Mouse (Mus musculus): ENCODE measurements at regions not wholly inside any gene's neighbourhood (a gene's known extent, or its start where the extent isn't known, plus 50 kb on each side); places are given as distances from the start of the nearest gene placed in this dataset.

- no peak overlapping the region for H3K4me3 ChIP-seq (replicated peaks in 1 of 3; ENCODE audit: low read depth in 2 of 3, low read length in 2 of 3, poor library complexity in 1 of 3)
- dilution Hi-C loops (cut with MboI; ENCODE audit: extremely low pct_ligation_motif_present, extremely low pct_unique_long_range_greater_than_20kb, low sequenced_read_pairs) (no loop called here), in situ Hi-C loops (cut with MboI; ENCODE audit: low pct_ligation_motif_present, low pct_unique_long_range_greater_than_20kb, low sequenced_read_pairs) (no loop called here)
- H3K79me2 ChIP-seq (replicated peaks; ENCODE audit: control insufficient read depth, extremely low read depth, insufficient read depth, poor library complexity, severe bottlenecking), result no peaks in the 10 kb centered on the region
- no peaks in the 10 kb centered on the region for H3K27me3 ChIP-seq (replicated peaks)
- H3K36me3 ChIP-seq (replicated peaks in 1 of 2; ENCODE audit: control insufficient read depth in 1 of 2, insufficient read depth in 1 of 2, low read length in 1 of 2), result no peaks in the 10 kb centered on the region
- H3K4me1 ChIP-seq (ENCODE audit: control insufficient read depth in 1 of 2, insufficient read depth in 2 of 2), result peaks cover 0 to 3% of the 10 kb centered on the region in 2 experiments; a peak in 1 of 4 replicates
- no peak overlapping the region for H3K27ac ChIP-seq (ENCODE audit: insufficient read depth, low read depth)
- H3K9ac ChIP-seq (ENCODE audit: insufficient read depth, low read depth), result no peak overlapping the region
- H3K4me2 ChIP-seq (ENCODE audit: insufficient read depth, low read depth, poor library complexity, severe bottlenecking), result no peak overlapping the region
- no peak for DNase-seq (ENCODE audit: extremely low read depth)
- TF ChIP-seq UBTF (IDR thresholded peaks at IDR 0.05; ENCODE audit: low read depth, low read length) (no peak), MYC (IDR thresholded peaks at IDR 0.05; ENCODE audit: low read depth, low read length) (no peak), CHD2 (IDR thresholded peaks at IDR 0.05; ENCODE audit: low read length) (no peak), USF1 (IDR thresholded peaks at IDR 0.05; ENCODE audit: low read depth, low read length) (no peak), ZMIZ1 (IDR thresholded peaks at IDR 0.05; ENCODE audit: low read depth, low read length) (no peak), CHD1 (IDR thresholded peaks at IDR 0.05; ENCODE audit: low read depth, low read length) (no peak), RCOR1 (conservative IDR thresholded peaks at IDR 0.05; ENCODE audit: low read depth, low read length) (no peak), POLR2A (IDR thresholded peaks at IDR 0.05; ENCODE audit: low read depth, low read length) (no peak), POLR2AphosphoS2 (IDR thresholded peaks at IDR 0.05; ENCODE audit: low read depth, low read length) (no peak), ZC3H11A (IDR thresholded peaks at IDR 0.05; ENCODE audit: low read depth, low read length) (no peak), RAD21 (IDR thresholded peaks at IDR 0.05; ENCODE audit: low read depth, low read length) (no peak), ZNF384 (IDR thresholded peaks at IDR 0.05; ENCODE audit: low read depth, low read length) (no peak), ZKSCAN1 (IDR thresholded peaks at IDR 0.05; ENCODE audit: borderline replicate concordance, low read depth, low read length) (no peak), BHLHE40 (IDR thresholded peaks at IDR 0.05; ENCODE audit: low read depth, low read length) (no peak), E2F4 (IDR thresholded peaks at IDR 0.05; ENCODE audit: insufficient replicate concordance, low read depth, low read length) (no peak), JUN (IDR thresholded peaks at IDR 0.05; ENCODE audit: insufficient read depth, low read depth, low read length) (no peak), SIN3A (IDR thresholded peaks at IDR 0.05; ENCODE audit: low read length) (no peak)
- H3K9me3 ChIP-seq (replicated peaks; ENCODE audit: low read length), result peaks cover 23% of the 10 kb centered on the region
Observed at GRCm38 (mm10) chr8:89570639-89571325, 526.8 kb upstream of the Sall1 start.

GRCm38 (mm10) chr8:89569406-89569805, 525.4 kb upstream of the Sall1 start:
- dilution Hi-C loops (cut with MboI; ENCODE audit: extremely low pct_ligation_motif_present, extremely low pct_unique_long_range_greater_than_20kb, low sequenced_read_pairs) (no loop called here), in situ Hi-C loops (cut with MboI; ENCODE audit: low pct_ligation_motif_present, low pct_unique_long_range_greater_than_20kb, low sequenced_read_pairs) (no loop called here)
- H3K79me2 ChIP-seq (replicated peaks; ENCODE audit: control insufficient read depth, extremely low read depth, insufficient read depth, poor library complexity, severe bottlenecking), result no peaks in the 10 kb centered on the region
- no peaks in the 10 kb centered on the region for H3K27me3 ChIP-seq (replicated peaks)
- H3K9ac ChIP-seq (ENCODE audit: insufficient read depth, low read depth), result no peak overlapping the region
- H3K27ac ChIP-seq (ENCODE audit: insufficient read depth, low read depth), result no peak overlapping the region
- H3K4me1 ChIP-seq (ENCODE audit: control insufficient read depth in 1 of 2, insufficient read depth in 2 of 2), result peaks cover 0 to 3% of the 10 kb centered on the region in 2 experiments; a peak in 1 of 4 replicates
- peak overlapping the region; percentile 55; the same call in 1 of the 2 replicates for H3K4me2 ChIP-seq (ENCODE audit: insufficient read depth, low read depth, poor library complexity, severe bottlenecking)
- H3K36me3 ChIP-seq (replicated peaks in 1 of 2; ENCODE audit: control insufficient read depth in 1 of 2, insufficient read depth in 1 of 2, low read length in 1 of 2), result no peaks in the 10 kb centered on the region
- peak overlapping the region in 1 of 3 experiments; percentile 3 for H3K4me3 ChIP-seq (replicated peaks in 1 of 3; ENCODE audit: low read depth in 2 of 3, low read length in 2 of 3, poor library complexity in 1 of 3)
- DNase-seq (ENCODE audit: extremely low read depth), result no peak
- peaks cover 25% of the 10 kb centered on the region for H3K9me3 ChIP-seq (replicated peaks; ENCODE audit: low read length)
- TF ChIP-seq NRF1 (IDR thresholded peaks at IDR 0.05; ENCODE audit: low read depth, low read length) (no peak), HCFC1 (IDR thresholded peaks at IDR 0.05; ENCODE audit: low read depth, low read length) (no peak), SMC3 (IDR thresholded peaks at IDR 0.05; ENCODE audit: low read depth, low read length) (no peak), MAZ (IDR thresholded peaks at IDR 0.05; ENCODE audit: low read depth, low read length) (no peak), ZMIZ1 (IDR thresholded peaks at IDR 0.05; ENCODE audit: low read depth, low read length) (no peak), EP300 (IDR thresholded peaks at IDR 0.05; ENCODE audit: low read length) (no peak), JUND (conservative IDR thresholded peaks at IDR 0.05; ENCODE audit: low read depth, low read length) (no peak)
